In genomic region chr2:94002331-94002730, GRCm38 (mm10) we compare ENCODE assay signal across 9 mouse cellular contexts. TPM values are rescaled to one million over a fixed set of nuclear protein-coding genes. Genes with fewer than 3 reads are reported as not detected.
DNase-seq lines count a peak whose midpoint lies in the region; ATAC-seq lines count a peak whose summit lies in the region.
"Had no signal": no experiment of that assay in that cellular context is flagged by ENCODE, and none has a peak within 500 bp of the region (broad histone marks: within the 10 kb centered on the region; RNA-seq: fewer than 3 reads in every experiment).

No protein-coding gene starts in this region.

- no peak overlapping the region for H3K4me2 ChIP-seq in intestine, embryonic 14.5 days (ENCODE audit: low read length)
- H3K4me2 ChIP-seq: stomach, embryonic 15.5 days had no signal

- 8% methylated on average over 2 of the region's 2 CpGs for WGBS in intestine, embryonic 14.5 days
- 10% methylated on average over 2 of the region's 2 CpGs for WGBS in midbrain, embryonic 10.5 days

- H3K4me1 ChIP-seq in intestine, embryonic 14.5 days (replicated peaks; ENCODE audit: control insufficient read depth, insufficient read depth, low read length): no peaks in the 10 kb centered on the region
- H3K4me1 ChIP-seq in midbrain, embryonic 10.5 days: no peaks in the 10 kb centered on the region
- H3K4me1 ChIP-seq: stomach, embryonic 15.5 days had no signal

- no peaks in the 10 kb centered on the region for H3K27me3 ChIP-seq in intestine, embryonic 14.5 days (replicated peaks; ENCODE audit: control insufficient read depth, insufficient read depth, low read length)
- H3K27me3 ChIP-seq in midbrain, embryonic 10.5 days (ENCODE audit: low read depth, poor library complexity, severe bottlenecking): no peaks in the 10 kb centered on the region
- H3K27me3 ChIP-seq: stomach, embryonic 15.5 days had no signal

- peaks cover 93% of the 10 kb centered on the region for H3K36me3 ChIP-seq in intestine, embryonic 14.5 days (ENCODE audit: control insufficient read depth, insufficient read depth, low read length)
- peaks cover 97% of the 10 kb centered on the region for H3K36me3 ChIP-seq in midbrain, embryonic 10.5 days

- peak; percentile 84 to 96 for DNase-seq in adrenal gland, adult (ENCODE audit: inconsistent age in 2 of 2, low spot score in 1 of 2)
- peak; percentile 90 to 91 for DNase-seq in cerebellum, postnatal 4 days (ENCODE audit: low spot score in 2 of 2)
- DNase-seq in gastrocnemius, adult 8-10 months (ENCODE audit: low spot score in 2 of 2): peak; percentile 67 to 68
- DNase-seq in intestine, embryonic 14.5 days (ENCODE audit: low spot score): peak; percentile 98
- peak; percentile 63 to 93 for DNase-seq in left cerebral cortex, adult 8-10 months (ENCODE audit: low spot score in 2 of 2)
- DNase-seq in midbrain, embryonic 10.5 days (ENCODE audit: low spot score): peak; percentile 85
- DNase-seq in right cerebral cortex, postnatal 36 days (ENCODE audit: low spot score in 2 of 2): peak; percentile 76 to 80
- DNase-seq in urinary bladder, postnatal 36 days (ENCODE audit: low spot score in 2 of 2): peak; percentile 72 to 76

- H3K9me3 ChIP-seq in intestine, embryonic 14.5 days (ENCODE audit: control insufficient read depth, low read length): no peaks in the 10 kb centered on the region
- H3K9me3 ChIP-seq in midbrain, embryonic 10.5 days (replicated peaks): no peaks in the 10 kb centered on the region
- H3K9me3 ChIP-seq: stomach, embryonic 15.5 days had no signal

- H3K4me3 ChIP-seq in intestine, embryonic 14.5 days (ENCODE audit: low read depth, low read length): no peak overlapping the region
- H3K4me3 ChIP-seq in midbrain, embryonic 10.5 days: no peak overlapping the region
- H3K4me3 ChIP-seq: stomach, embryonic 15.5 days had no signal

- H3K27ac ChIP-seq in intestine, embryonic 14.5 days (ENCODE audit: low read depth): no peak overlapping the region
- no peak overlapping the region for H3K27ac ChIP-seq in midbrain, embryonic 10.5 days (replicated peaks)
- H3K27ac ChIP-seq: stomach, embryonic 15.5 days had no signal

- 0 out of 2 replicates have a peak, but pooled peaks have one; percentile 40 for ATAC-seq in intestine, embryonic 14.5 days (replicated peaks; ENCODE audit: low FRiP score, low TSS enrichment, low read depth)

- H3K9ac ChIP-seq in intestine, embryonic 14.5 days (ENCODE audit: low read length): no peak overlapping the region
- H3K9ac ChIP-seq: stomach, embryonic 15.5 days had no signal

RNA-seq across cellular contexts. Expression of gene Gm27027, which starts 6.2 kb away (rescaled TPM):
- not detected for total RNA-seq in gastrocnemius, adult 8-10 months (2022)
- not detected in 2 replicates for polyA plus RNA-seq in intestine, embryonic 14.5 days (2014; fragmentation: Nextera tagmentation; extraction: Ambion mirVana)
- total RNA-seq in left cerebral cortex, adult 8-10 months (2022): not detected
- not detected in 2 replicates for polyA plus RNA-seq in midbrain, embryonic 10.5 days (2016; fragmentation: Nextera tagmentation; extraction: Ambion mirVana)
- polyA plus RNA-seq: stomach, embryonic 15.5 days had no signal

RNA-seq across cellular contexts. Expression of gene Alkbh3, which starts 8.3 kb away (rescaled TPM):
- total RNA-seq in gastrocnemius, adult 8-10 months (2022): 10 to 100 TPM; 53.5 to 59.1 (median 57.2) TPM
- 64.3 and 70.5 TPM in 2 replicates for polyA plus RNA-seq in intestine, embryonic 14.5 days (2014; fragmentation: Nextera tagmentation; extraction: Ambion mirVana)
- total RNA-seq in left cerebral cortex, adult 8-10 months (2022): 10 to 100 TPM; 26.5 to 31.5 (median 30.3) TPM
- 47.8 and 51.5 TPM in 2 replicates for polyA plus RNA-seq in midbrain, embryonic 10.5 days (2016; fragmentation: Nextera tagmentation; extraction: Ambion mirVana)

RNA-seq across cellular contexts. Expression of gene Gm13889, which starts 45.3 kb away (rescaled TPM):
- total RNA-seq in gastrocnemius, adult 8-10 months (2022): 1 to 10 TPM; 3.3 to 5.6 (median 4.9) TPM
- 21.9 and 24.5 TPM in 2 replicates for polyA plus RNA-seq in intestine, embryonic 14.5 days (2014; fragmentation: Nextera tagmentation; extraction: Ambion mirVana)
- total RNA-seq in left cerebral cortex, adult 8-10 months (2022): 10 to 100 TPM; 36.9 to 47.4 (median 41.8) TPM
- polyA plus RNA-seq in midbrain, embryonic 10.5 days (2016; fragmentation: Nextera tagmentation; extraction: Ambion mirVana): 1.4 and 1.6 TPM in 2 replicates

Comparison
In these comparisons a context has a peak if more than half of its experiments do, and no peak if none do; other contexts are left out.
1. RNA of gene Gm13889, which starts 45.3 kb away (total RNA-seq): 36.9 to 47.4 TPM in left cerebral cortex, adult 8-10 months; 3.3 to 5.6 TPM in gastrocnemius, adult 8-10 months; every median in the first group is over 4 times any median in the second.
2. Peak in every context shown above with its lines, with median percentiles within 50 percentile points of each other: DNase-seq.